In genomic region chr8:111778801-111779200, GRCm38 (mm10) we compare ENCODE assay signal across 14 mouse cellular contexts. TPM values are rescaled to one million over a fixed set of nuclear protein-coding genes. Genes with fewer than 3 reads are reported as not detected.
DNase-seq lines count a peak whose midpoint lies in the region; ATAC-seq and TF ChIP-seq lines count a peak whose summit lies in the region.
"Had no signal": no experiment of that assay in that cellular context is flagged by ENCODE, and none has a peak within 500 bp of the region (broad histone marks: within the 10 kb centered on the region; RNA-seq: fewer than 3 reads in every experiment).

No protein-coding gene starts in this region.

- H3K27ac ChIP-seq in heart, embryonic 16.5 days (ENCODE audit: low read length): no peak overlapping the region
- no peak overlapping the region for H3K27ac ChIP-seq in lung, postnatal 0 days (ENCODE audit: low read length)
- H3K27ac ChIP-seq in hindbrain, embryonic 15.5 days (replicated peaks): 0 out of 2 replicates have a peak overlapping the region, but pooled peaks have one; percentile 14
- H3K27ac ChIP-seq: limb, embryonic 10.5 days; macrophage had no signal

- no peak for TF ChIP-seq POLR2A in lung, adult 2 months (IDR thresholded peaks at IDR 0.05; ENCODE audit: borderline replicate concordance, extremely low read depth, low read depth, low read length)

- no peaks in the 10 kb centered on the region for H3K9me3 ChIP-seq in heart, embryonic 16.5 days (replicated peaks; ENCODE audit: control insufficient read depth, low read length)
- no peaks in the 10 kb centered on the region for H3K9me3 ChIP-seq in lung, postnatal 0 days (ENCODE audit: low read length)
- H3K9me3 ChIP-seq in hindbrain, embryonic 15.5 days: no peaks in the 10 kb centered on the region
- H3K9me3 ChIP-seq: limb, embryonic 10.5 days had no signal

- peaks cover 7% of the 10 kb centered on the region; the same call in 1 of the 2 replicates for H3K36me3 ChIP-seq in heart, embryonic 16.5 days (ENCODE audit: control insufficient read depth, insufficient read depth)
- peaks cover 4% of the 10 kb centered on the region; the same call in 1 of the 2 replicates for H3K36me3 ChIP-seq in lung, postnatal 0 days (ENCODE audit: insufficient read depth, low read length)
- H3K36me3 ChIP-seq in hindbrain, embryonic 15.5 days: peaks cover 6% of the 10 kb centered on the region; the same call in 1 of the 2 replicates

- no peak for TF ChIP-seq CTCF in lung, postnatal 0 days (IDR thresholded peaks at IDR 0.05)
- TF ChIP-seq CTCF in lung, adult 2 months (IDR thresholded peaks at IDR 0.05; ENCODE audit: insufficient read depth, low read length): no peak

- peak; percentile 76 for DNase-seq in adrenal gland, adult 2 months
- no peak for DNase-seq in adrenal gland, postnatal 4 days (ENCODE audit: low spot score in 2 of 2)
- DNase-seq in heart, postnatal 10 days: no peak
- peak; percentile 14 for DNase-seq in lung, postnatal 0 days (ENCODE audit: low spot score)
- DNase-seq in lung, adult 2 months: no peak
- no peak for DNase-seq in gastrocnemius, adult 8-10 months (ENCODE audit: low spot score in 2 of 2)
- DNase-seq: layer of hippocampus, adult 9-11 months; thymus, adult 18-20 months had no signal

- H3K27me3 ChIP-seq in heart, embryonic 16.5 days (ENCODE audit: control insufficient read depth, insufficient read depth, low read length): no peaks in the 10 kb centered on the region
- H3K27me3 ChIP-seq in lung, postnatal 0 days (replicated peaks; ENCODE audit: insufficient read depth, low read length): no peaks in the 10 kb centered on the region
- H3K27me3 ChIP-seq in hindbrain, embryonic 15.5 days: no peaks in the 10 kb centered on the region

- 30% methylated on average over 7 of the region's 7 CpGs for WGBS in heart, embryonic 16.5 days
- 66% methylated on average over 7 of the region's 7 CpGs for WGBS in lung, postnatal 0 days
- 79% methylated on average over 7 of the region's 7 CpGs for WGBS in lung, adult 2 months
- WGBS in hindbrain, embryonic 15.5 days: 54% methylated on average over 7 of the region's 7 CpGs

- ATAC-seq in heart, embryonic 16.5 days (replicated peaks; ENCODE audit: extremely low read depth, insufficient read depth, low FRiP score): 0 out of 2 replicates have a peak, but pooled peaks have one; percentile 45
- peak; percentile 41 for ATAC-seq in lung, postnatal 0 days
- no peak for ATAC-seq in hindbrain, embryonic 15.5 days (ENCODE audit: low FRiP score, low read depth)

- no peak overlapping the region for H3K9ac ChIP-seq in heart, embryonic 16.5 days (ENCODE audit: low read length)
- H3K9ac ChIP-seq in lung, postnatal 0 days (replicated peaks; ENCODE audit: low read depth): no peak overlapping the region
- H3K9ac ChIP-seq in hindbrain, embryonic 15.5 days: no peak overlapping the region

- no peak overlapping the region for H3K4me3 ChIP-seq in heart, embryonic 16.5 days (ENCODE audit: low read length)
- H3K4me3 ChIP-seq in lung, postnatal 0 days (ENCODE audit: low read depth, low read length): no peak overlapping the region
- no peak overlapping the region for H3K4me3 ChIP-seq in lung, adult 2 months (replicated peaks; ENCODE audit: extremely low read depth, low read depth, low read length)
- no peak overlapping the region for H3K4me3 ChIP-seq in hindbrain, embryonic 15.5 days
- H3K4me3 ChIP-seq: limb, embryonic 10.5 days; myocyte had no signal

- no peak overlapping the region for H3K4me2 ChIP-seq in heart, embryonic 16.5 days (ENCODE audit: low read depth, low read length)
- H3K4me2 ChIP-seq in lung, postnatal 0 days (replicated peaks; ENCODE audit: low read depth, low read length): no peak overlapping the region
- H3K4me2 ChIP-seq in hindbrain, embryonic 15.5 days: no peak overlapping the region

- no peak for TF ChIP-seq EP300 in lung, postnatal 0 days (IDR thresholded peaks at IDR 0.05)

- intact Hi-C loops in heart, postnatal 10 days (cut with DNase I): no loop called here

- H3K4me1 ChIP-seq in heart, embryonic 16.5 days (ENCODE audit: control insufficient read depth, insufficient read depth, low read length): peaks cover 25% of the 10 kb centered on the region
- no peaks in the 10 kb centered on the region for H3K4me1 ChIP-seq in lung, postnatal 0 days (ENCODE audit: insufficient read depth, low read depth, low read length)
- no peaks in the 10 kb centered on the region for H3K4me1 ChIP-seq in lung, adult 2 months (ENCODE audit: control insufficient read depth, insufficient read depth, low read length)
- peaks cover 20% of the 10 kb centered on the region for H3K4me1 ChIP-seq in hindbrain, embryonic 15.5 days (replicated peaks)

RNA-seq across cellular contexts. Expression of gene Bcar1, which starts 35.2 kb away (rescaled TPM):
- total RNA-seq in adrenal gland, adult 2 months (2021): 10 to 100 TPM; 76.9 to 91.2 TPM
- 204 and 210 TPM in 2 replicates for polyA plus RNA-seq in adrenal gland, adult 2 months (2012; rRNA removed)
- total RNA-seq in adrenal gland, postnatal 4 days (2021): 10 to 100 TPM; 94.4 to 94.5 TPM
- polyA plus RNA-seq in heart, embryonic 16.5 days (2015; fragmentation: Nextera tagmentation; extraction: Ambion mirVana): 39.8 and 46.7 TPM in 2 replicates
- total RNA-seq in heart, postnatal 10 days (2021): 10 to 100 TPM; 48.0 to 54.2 TPM
- 29.3 and 34.2 TPM in 2 replicates for polyA plus RNA-seq in lung, postnatal 0 days (2015; fragmentation: Nextera tagmentation; extraction: Ambion mirVana)
- polyA plus RNA-seq in lung, adult 2 months (2012; rRNA removed): 81.4 and 87.7 TPM in 2 replicates
- 46.5 and 54.2 TPM in 2 replicates for polyA plus RNA-seq in hindbrain, embryonic 15.5 days (2015; fragmentation: Nextera tagmentation; extraction: Ambion mirVana)
- total RNA-seq in gastrocnemius, adult 8-10 months (2022): 10 to 100 TPM; 10.7 to 11.1 (median 10.8) TPM
- total RNA-seq: hematopoietic stem cell, adult 5-6 weeks had no signal

Comparison
In these comparisons a context has a peak if more than half of its experiments do, and no peak if none do; other contexts are left out.
1. DNase-seq: peak in adrenal gland, adult 2 months (single experiment) and lung, postnatal 0 days (single experiment); none in adrenal gland, postnatal 4 days (0 of 2), heart, postnatal 10 days (0 of 2), lung, adult 2 months (single experiment) and gastrocnemius, adult 8-10 months (0 of 2).